Mouse (Mus musculus) heart, adult 10 weeks (tissue): ENCODE measurements around the gene Olfr1106. TPM values are rescaled to one million over a fixed set of nuclear protein-coding genes. Genes with fewer than 3 reads are reported as not detected.

Experiments used
- polyA plus RNA-seq: library from polyadenylated mRNA; stranded (reverse); fragments of 350-450 nt; fragmentation: Illumina TruSeq; extraction: RNeasy Lipid Tissue Mini Kit (QIAGEN cat#74804); gene quantifications from one replicate; pipeline ENCODE4 v1.2.3, GENCODE M21; 2014; ENCODE audit warnings: low read depth, low replicate concordance

The Olfr1106 gene
- not detected for polyA plus RNA-seq

GRCm38 (mm10) chr2:87052173-87052572 is at the start of gene Olfr1106:
TSS of gene Olfr1106 (minus strand) at chr2:87052273.

DNA sequence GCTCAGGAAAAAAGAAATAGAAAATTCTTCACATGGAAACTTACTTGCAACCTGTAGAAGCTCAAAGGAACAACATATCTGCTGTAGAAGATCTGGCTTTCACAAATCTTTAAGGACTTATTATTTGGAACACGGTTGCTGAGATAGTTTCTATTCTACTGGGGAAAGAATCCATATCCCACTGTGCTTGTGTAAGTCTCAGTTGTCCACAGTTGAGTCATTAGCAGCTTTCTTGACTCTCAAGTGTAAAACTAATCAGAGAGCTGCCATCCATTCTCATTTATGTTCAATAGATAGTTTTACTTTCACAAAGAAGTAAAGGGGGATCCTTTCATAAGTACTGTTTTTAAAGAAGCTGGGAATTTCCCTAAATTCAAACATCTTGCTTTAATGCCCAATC is 43.8 kb upstream of the Olfr1106 start, which contains the start of gene Olfr1109:
Gene Olfr1109 (minus strand): TSS at position 101 of the 400 bp plus-strand sequence.

DNA sequence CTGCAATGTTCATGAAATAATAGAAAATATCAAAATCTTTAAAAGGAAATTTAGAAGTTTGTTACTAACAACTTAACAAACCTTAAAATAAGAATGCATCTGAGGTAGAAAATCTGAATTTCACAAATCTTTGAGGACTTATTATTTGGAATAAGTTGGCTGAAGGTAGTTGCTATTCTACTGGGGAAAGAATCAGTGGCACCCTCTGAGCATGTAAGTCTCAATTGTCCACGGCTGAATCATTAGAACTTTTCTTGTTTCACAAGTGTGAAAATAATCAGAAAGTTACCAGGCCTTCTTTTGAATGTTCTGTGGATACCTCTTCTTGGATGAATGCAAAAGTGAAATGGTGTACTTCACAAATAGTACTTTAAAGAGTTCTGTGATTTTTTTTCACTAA is 23.6 kb upstream of the Olfr1106 start, which contains the start of gene Olfr1107:
Gene Olfr1107 (minus strand): TSS at position 101 of the 400 bp plus-strand sequence.

GRCm38 (mm10) chr2:87036431-87036830 is 15.6 kb downstream of the Olfr1106 start, which contains the start of gene Olfr1105:
TSS of gene Olfr1105 (minus strand) at chr2:87036531.

GRCm38 (mm10) chr2:87026980-87027379 is 25.1 kb downstream of the Olfr1106 start, which contains the start of gene Olfr1104:
TSS of gene Olfr1104 (minus strand) at chr2:87027080.

GRCm38 (mm10) chr2:86998098-86998497 is 54.0 kb downstream of the Olfr1106 start, which contains the start of gene Olfr1102:
TSS of gene Olfr1102 (plus strand) at chr2:86998398.

Other genes with a start within 250 kb of the Olfr1106 start
- gene Olfr141, start 242.3 kb downstream of the Olfr1106 start, polyA plus RNA-seq = not detected
- not detected for gene Olfr1094, start 227.6 kb downstream of the Olfr1106 start, polyA plus RNA-seq
- gene Olfr1095, start 200.6 kb downstream of the Olfr1106 start, polyA plus RNA-seq = not detected
- gene Gm13723, start 177.5 kb downstream of the Olfr1106 start, polyA plus RNA-seq = not detected
- not detected for gene Olfr1097, start 160.1 kb downstream of the Olfr1106 start, polyA plus RNA-seq
- not detected for gene Olfr1098, start 127.7 kb downstream of the Olfr1106 start, polyA plus RNA-seq
- not detected for gene Olfr1099, start 91.6 kb downstream of the Olfr1106 start, polyA plus RNA-seq
- not detected for gene Olfr1100, start 72.3 kb downstream of the Olfr1106 start, polyA plus RNA-seq
- gene Olfr1101, start 61.1 kb downstream of the Olfr1106 start, polyA plus RNA-seq = not detected
- gene Olfr1102, start 53.9 kb downstream of the Olfr1106 start, polyA plus RNA-seq = not detected
- gene Olfr1104, start 25.2 kb downstream of the Olfr1106 start, polyA plus RNA-seq = not detected
- gene Olfr1105, start 15.7 kb downstream of the Olfr1106 start, polyA plus RNA-seq = not detected
- not detected for gene Olfr1107, start 23.5 kb upstream of the Olfr1106 start, polyA plus RNA-seq
- gene Olfr1109, start 43.7 kb upstream of the Olfr1106 start, polyA plus RNA-seq = not detected
- gene Olfr259, start 62.3 kb upstream of the Olfr1106 start, polyA plus RNA-seq = not detected
- not detected for gene Olfr1110, start 88.0 kb upstream of the Olfr1106 start, polyA plus RNA-seq
- not detected for gene Olfr1111, start 100.4 kb upstream of the Olfr1106 start, polyA plus RNA-seq
- gene Olfr1112, start 135.5 kb upstream of the Olfr1106 start, polyA plus RNA-seq = not detected
- not detected for gene Olfr1113, start 156.7 kb upstream of the Olfr1106 start, polyA plus RNA-seq
- gene Olfr1115, start 195.7 kb upstream of the Olfr1106 start, polyA plus RNA-seq = not detected
- gene Olfr1116, start 215.3 kb upstream of the Olfr1106 start, polyA plus RNA-seq = not detected